Comparison of ENCODE assay signal across 20 mouse cellular contexts in the genomic region with DNA sequence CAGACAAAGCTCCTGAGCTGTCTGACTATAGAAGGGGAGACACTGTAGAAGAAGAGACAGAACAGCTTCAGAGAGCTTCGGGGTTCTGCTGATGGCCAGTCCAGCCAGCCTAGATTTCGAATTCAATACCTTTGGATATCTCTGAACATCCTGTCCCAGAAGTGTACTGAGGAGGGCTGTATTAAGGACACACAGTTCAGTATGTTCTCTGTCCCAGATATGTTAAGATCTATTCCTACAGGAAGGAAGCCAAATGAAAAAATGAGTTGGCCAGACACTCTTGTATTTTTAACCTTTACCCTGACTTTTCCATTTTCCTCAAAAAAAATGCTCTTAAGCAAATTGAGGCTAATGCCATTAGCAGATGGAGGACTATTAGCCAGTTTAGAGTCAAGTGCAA. TPM values are rescaled to one million over a fixed set of nuclear protein-coding genes. Genes with fewer than 3 reads are reported as not detected.
DNase-seq lines count a peak whose midpoint lies in the region; ATAC-seq and TF ChIP-seq lines count a peak whose summit lies in the region.
"Had no signal": no experiment of that assay in that cellular context is flagged by ENCODE, and none has a peak within 500 bp of the region (broad histone marks: within the 10 kb centered on the region; RNA-seq: fewer than 3 reads in every experiment).

No protein-coding gene starts in this region.

- WGBS in heart, adult 2 months: 35% methylated on average over 2 of the region's 2 CpGs
- WGBS in lung, postnatal 0 days: 88% methylated on average over 2 of the region's 2 CpGs
- WGBS in heart, postnatal 0 days: 65% methylated on average over 2 of the region's 2 CpGs

- TF ChIP-seq CTCF in heart, adult 2 months (IDR thresholded peaks at IDR 0.05): no peak
- no peak for TF ChIP-seq CTCF in lung, postnatal 0 days (IDR thresholded peaks at IDR 0.05)
- TF ChIP-seq CTCF in heart, postnatal 0 days (IDR thresholded peaks at IDR 0.05; ENCODE audit: low read depth): no peak

- peaks cover 9% of the 10 kb centered on the region for H3K36me3 ChIP-seq in heart, adult 2 months (ENCODE audit: control insufficient read depth, insufficient read depth, low read length)
- no peaks in the 10 kb centered on the region for H3K36me3 ChIP-seq in lung, postnatal 0 days (ENCODE audit: insufficient read depth, low read length)
- H3K36me3 ChIP-seq in heart, postnatal 0 days (replicated peaks; ENCODE audit: control insufficient read depth, insufficient read depth, low read length): no peaks in the 10 kb centered on the region

- peak overlapping the region; percentile 31 for H3K27ac ChIP-seq in heart, adult 2 months
- no peak overlapping the region for H3K27ac ChIP-seq in lung, postnatal 0 days (ENCODE audit: low read length)
- H3K27ac ChIP-seq in heart, postnatal 0 days (ENCODE audit: low read depth): 0 out of 2 replicates have a peak overlapping the region, but pooled peaks have one; percentile 30

- peaks cover 12% of the 10 kb centered on the region for H3K4me1 ChIP-seq in heart, adult 2 months (ENCODE audit: control insufficient read depth, insufficient read depth, low read length)
- no peaks in the 10 kb centered on the region for H3K4me1 ChIP-seq in lung, postnatal 0 days (ENCODE audit: insufficient read depth, low read depth, low read length)
- H3K4me1 ChIP-seq in heart, postnatal 0 days (ENCODE audit: control insufficient read depth, insufficient read depth): no peaks in the 10 kb centered on the region

- H3K9ac ChIP-seq in heart, adult 2 months (ENCODE audit: low read depth, low read length): no peak overlapping the region
- no peak overlapping the region for H3K9ac ChIP-seq in lung, postnatal 0 days (replicated peaks; ENCODE audit: low read depth)
- no peak overlapping the region for H3K9ac ChIP-seq in heart, postnatal 0 days (replicated peaks; ENCODE audit: low read depth, low read length)

- H3K27me3 ChIP-seq in heart, adult 2 months (ENCODE audit: control insufficient read depth, insufficient read depth, low read length): no peaks in the 10 kb centered on the region
- H3K27me3 ChIP-seq in lung, postnatal 0 days (replicated peaks; ENCODE audit: insufficient read depth, low read length): no peaks in the 10 kb centered on the region
- no peaks in the 10 kb centered on the region for H3K27me3 ChIP-seq in heart, postnatal 0 days (ENCODE audit: control insufficient read depth, insufficient read depth, low read length)

- TF ChIP-seq EP300 in heart, adult 2 months (IDR thresholded peaks at IDR 0.05; ENCODE audit: insufficient read depth, low read depth, low read length): peak; percentile 68; the same call in 1 of the 2 replicates
- no peak; the same call in 1 of the 2 replicates for TF ChIP-seq EP300 in lung, postnatal 0 days (IDR thresholded peaks at IDR 0.05)
- TF ChIP-seq EP300 in heart, postnatal 0 days (IDR thresholded peaks at IDR 0.05; ENCODE audit: low read depth): no peak

- peak in 1 of 2 experiments; percentile 10 for DNase-seq in heart, adult 2 months
- DNase-seq in heart, postnatal 4 days: no peak
- DNase-seq in lung, postnatal 0 days (ENCODE audit: low spot score): peak; percentile 23
- DNase-seq in lung, postnatal 14 days: no peak
- no peak for DNase-seq in heart, postnatal 0 days (ENCODE audit: low spot score)
- peak; percentile 29 for DNase-seq in skeletal muscle tissue, adult 2 months (ENCODE audit: low read depth, low spot score)
- no peak for DNase-seq in embryo, embryonic 9.5 days (ENCODE audit: extremely low spot score)
- DNase-seq: cerebellum, adult 2 months; cerebellum, postnatal 36 days; kidney, adult 18-20 months; layer of hippocampus, postnatal 36 days; retina, postnatal 1 day; thymus, postnatal 14 days had no signal

- TF ChIP-seq POLR2A in heart, adult 2 months (IDR thresholded peaks at IDR 0.05; ENCODE audit: insufficient read depth, low read depth, low read length): no peak

- no peak overlapping the region for H3K4me2 ChIP-seq in lung, postnatal 0 days (replicated peaks; ENCODE audit: low read depth, low read length)
- no peak overlapping the region for H3K4me2 ChIP-seq in heart, postnatal 0 days (ENCODE audit: low read depth, low read length)
- H3K4me2 ChIP-seq: midbrain, embryonic 11.5 days had no signal

- H3K9me3 ChIP-seq in lung, postnatal 0 days (ENCODE audit: low read length): no peaks in the 10 kb centered on the region
- no peaks in the 10 kb centered on the region for H3K9me3 ChIP-seq in heart, postnatal 0 days (replicated peaks; ENCODE audit: control insufficient read depth, low read length)

- no peaks in the 10 kb centered on the region for H3K79me2 ChIP-seq in heart, adult 2 months (replicated peaks; ENCODE audit: control insufficient read depth, insufficient read depth, low read length)

- intact Hi-C loops in heart, adult 2 months (cut with DNase I): loop anchor here (1.0 to 5.0 kb wide), 9 partner anchors 32 to 355 kb away; a partner anchor contains a TSS

- no peak overlapping the region for H3K4me3 ChIP-seq in heart, adult 2 months
- no peak overlapping the region for H3K4me3 ChIP-seq in lung, postnatal 0 days (ENCODE audit: low read depth, low read length)
- H3K4me3 ChIP-seq in heart, postnatal 0 days (ENCODE audit: low read depth, low read length): no peak overlapping the region

- ATAC-seq in lung, postnatal 0 days: no peak
- no peak for ATAC-seq in heart, postnatal 0 days (ENCODE audit: insufficient read depth, low read depth)
- ATAC-seq: hindbrain, embryonic 16.5 days had no signal

RNA-seq across cellular contexts. Expression of a gene that starts 45.5 kb away (rescaled TPM):
- total RNA-seq in heart, adult 2 months (2021): not detected
- polyA plus RNA-seq in heart, adult 2 months (2012; rRNA removed): not detected in 2 replicates
- total RNA-seq in heart, postnatal 4 days (2021): not detected
- polyA plus RNA-seq in lung, postnatal 0 days (2015; fragmentation: Nextera tagmentation; extraction: Ambion mirVana): 0.35 and 0.40 TPM in 2 replicates
- total RNA-seq in heart, postnatal 0 days (2014; rRNA removed; ENCODE audit: low replicate concordance): not detected in 2 replicates
- polyA plus RNA-seq in heart, postnatal 0 days (2015; fragmentation: Nextera tagmentation; extraction: Ambion mirVana): not detected in 2 replicates
- total RNA-seq: hematopoietic stem cell, adult 5-6 weeks had no signal
- polyA plus RNA-seq: C2C12; forebrain, embryonic 11.5 days; limb, embryonic 14.5 days; liver, embryonic 16.5 days; midbrain, embryonic 11.5 days had no signal

Comparison
In these comparisons a context has a peak if more than half of its experiments do, and no peak if none do; other contexts are left out.
1. DNase-seq: peak in lung, postnatal 0 days (single experiment) and skeletal muscle tissue, adult 2 months (single experiment); none in heart, postnatal 4 days (single experiment), lung, postnatal 14 days (single experiment), heart, postnatal 0 days (single experiment) and embryo, embryonic 9.5 days (single experiment).